Mouse (Mus musculus) lung, embryonic 14.5 days (tissue): ENCODE data around the gene Gm10376. TPM values are rescaled to one million over a fixed set of nuclear protein-coding genes. Genes with fewer than 3 reads are reported as not detected.
"Not testable (repeated sequence)": the region's sequence is repeated elsewhere in the genome, so short reads cannot be mapped to it uniquely, and the experiment has no call there.

Source experiments
- ATAC-seq: fragments of 200-750 bp; cut with Nextera tagmentation; 2 replicates; pipeline ENCODE4 v1.8.0; 2017; ENCODE audit warnings: mild to moderate bottlenecking, moderate TSS enrichment, moderate library complexity; ENCODE audit not compliant: insufficient read depth
- DNase-seq: peaks from one replicate; pipeline ENCODE4 v3.0.0-alpha.2; 2015
- H3K27ac ChIP-seq: fragments of 300-500 bp; sonication (generic); 2 replicates; pipeline ENCODE4 v1.5.1; 2014; ENCODE audit warnings: low read depth, mild to moderate bottlenecking, moderate library complexity
- H3K27me3 ChIP-seq: fragments of 300-500 bp; sonication (generic); 2 replicates; pipeline ENCODE4 v1.6.1; 2014; ENCODE audit warnings: low read length, control low read depth; ENCODE audit not compliant: insufficient read depth
- H3K36me3 ChIP-seq: fragments of 300-500 bp; sonication (generic); 2 replicates; pipeline ENCODE4 v1.6.1; 2014; ENCODE audit warnings: control low read depth; ENCODE audit not compliant: insufficient read depth
- H3K4me1 ChIP-seq: fragments of 300-500 bp; sonication (generic); 2 replicates; pipeline ENCODE4 v1.6.1; 2014; ENCODE audit warnings: antibody characterized with exemption, control low read depth; ENCODE audit not compliant: insufficient read depth
- H3K4me2 ChIP-seq: fragments of 300-500 bp; sonication (generic); 2 replicates; pipeline ENCODE4 v1.6.1; 2014; ENCODE audit warnings: mild to moderate bottlenecking
- H3K4me3 ChIP-seq: fragments of 300-500 bp; sonication (generic); 2 replicates; pipeline ENCODE4 v1.5.1; 2014; ENCODE audit warnings: low read depth, low read length
- H3K9ac ChIP-seq: fragments of 300-500 bp; sonication (generic); 2 replicates; pipeline ENCODE4 v1.6.1; 2014
- H3K9me3 ChIP-seq: fragments of 300-500 bp; sonication (generic); 2 replicates; pipeline ENCODE4 v1.6.1; 2016; ENCODE audit warnings: low read depth, low read length, control low read depth
- WGBS: fragments of 180-500 bp; shearing (Covaris S2); extraction: QIAGEN DNeasy Blood & Tissue Kit; methylation state at CpG from one replicate; pipeline ENCODE4 v1.1.7; 2014; 5-methylcytosine and 5-hydroxymethylcytosine counted together
- polyA plus RNA-seq: library from polyadenylated mRNA; unstranded; fragments of >200 nt; fragmentation: Nextera tagmentation; extraction: Ambion mirVana; gene quantifications from 2 replicates; pipeline ENCODE4 v1.2.1, GENCODE M21; 2014

Gm10376 gene
- polyA plus RNA-seq = not detected in 2 replicates

DNA sequence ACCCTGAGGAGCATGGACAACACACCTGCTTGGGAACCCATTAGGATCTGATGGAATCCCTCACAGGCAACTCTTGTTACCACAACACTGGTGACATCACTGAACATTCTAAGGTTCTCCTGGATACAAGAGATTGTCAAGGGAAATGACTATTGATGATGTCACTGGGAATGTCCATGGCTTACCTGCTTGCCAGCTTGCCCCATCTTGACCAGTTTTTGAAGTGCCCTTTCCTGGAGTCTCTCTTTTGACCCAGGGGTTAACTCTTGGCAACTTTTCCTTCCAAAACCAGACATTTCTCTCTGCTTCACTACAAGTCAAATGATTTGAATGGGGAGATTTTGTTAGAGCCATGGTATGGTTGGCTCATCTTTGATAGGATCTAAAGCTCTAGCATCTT, at the start of gene Gm10376:
Gm10376 (minus strand) TSS at position 101 of the 400 bp plus-strand sequence.
- not testable (repeated sequence) for H3K27ac ChIP-seq, H3K9ac ChIP-seq, H3K4me3 ChIP-seq, H3K4me1 ChIP-seq, DNase-seq, H3K27me3 ChIP-seq, ATAC-seq, H3K9me3 ChIP-seq, H3K4me2 ChIP-seq, H3K36me3 ChIP-seq

DNA sequence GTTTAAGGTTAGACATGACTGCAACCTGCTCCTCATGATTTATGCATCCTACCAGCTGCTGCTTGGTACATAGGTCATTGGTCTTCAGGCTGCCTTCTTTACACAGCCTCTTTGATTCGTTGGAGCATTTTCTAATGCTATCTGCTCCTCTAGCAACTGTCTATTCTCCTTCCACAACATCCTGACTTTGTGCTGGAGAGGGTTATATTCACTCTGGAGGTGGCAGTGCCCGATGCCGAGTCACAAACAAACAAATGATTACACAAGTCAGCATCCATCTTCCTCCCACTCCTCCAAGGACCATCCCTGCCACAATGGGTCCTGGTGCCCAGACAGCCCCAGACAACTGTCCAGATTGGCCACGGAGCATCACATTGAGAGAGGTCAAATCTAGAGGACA, 44.8 kb upstream of the Gm10376 start:
- H3K27me3 ChIP-seq, H3K4me2 ChIP-seq, H3K9me3 ChIP-seq, DNase-seq, H3K36me3 ChIP-seq, H3K4me1 ChIP-seq, H3K27ac ChIP-seq, ATAC-seq, H3K4me3 ChIP-seq, H3K9ac ChIP-seq: not testable (repeated sequence)
- WGBS = 62% methylated on average over 4 of the region's 4 CpGs

DNA sequence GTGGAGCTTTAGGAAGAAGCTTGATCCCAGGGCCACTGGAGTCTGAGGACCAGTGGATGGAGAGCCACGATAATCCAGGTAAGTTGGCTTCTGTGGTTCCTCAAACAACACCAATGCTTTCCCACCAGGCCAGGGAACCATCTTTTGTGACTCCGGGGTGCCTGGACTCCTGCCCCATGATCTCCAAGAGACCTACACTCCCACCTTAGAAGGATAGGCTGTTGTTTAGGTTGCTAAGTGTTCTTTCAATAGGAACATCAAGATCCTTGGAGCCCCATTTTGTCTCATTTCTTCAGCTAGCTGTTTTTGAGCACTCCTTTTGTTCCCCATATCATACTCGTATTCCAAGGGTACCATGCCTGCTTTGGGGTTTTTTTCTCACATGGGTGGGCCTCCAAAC, 42.6 kb upstream of the Gm10376 start:
- H3K4me3 ChIP-seq, H3K4me1 ChIP-seq, H3K27me3 ChIP-seq, H3K9me3 ChIP-seq, ATAC-seq, H3K27ac ChIP-seq, H3K36me3 ChIP-seq, H3K9ac ChIP-seq, DNase-seq, H3K4me2 ChIP-seq: not testable (repeated sequence)
- WGBS = 84% methylated on average over 3 of the region's 3 CpGs

DNA sequence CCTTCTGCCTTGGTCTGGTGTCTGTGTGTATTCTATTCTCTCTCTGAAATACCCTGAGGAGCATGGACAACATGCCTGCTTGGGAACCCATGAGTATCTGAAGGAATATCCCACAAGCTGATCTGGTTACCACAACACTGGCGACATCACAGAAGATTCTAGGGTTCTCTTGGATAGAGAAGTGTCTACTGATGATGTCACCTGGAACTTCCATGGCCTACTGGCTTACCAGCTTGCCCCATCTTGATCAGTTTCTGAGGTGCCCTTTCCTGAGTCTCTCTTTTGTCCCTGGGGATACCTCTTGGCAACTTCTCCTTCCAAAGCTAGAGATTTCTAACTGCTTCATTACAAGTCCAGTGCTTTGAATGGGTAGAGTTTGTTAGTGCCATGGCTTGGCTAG, 21.9 kb downstream of the Gm10376 start, which contains the start of gene Gm8082:
Gm8082 (minus strand) TSS at position 101 of the 400 bp plus-strand sequence.
- not testable (repeated sequence) for ATAC-seq, H3K4me2 ChIP-seq, H3K9me3 ChIP-seq, H3K36me3 ChIP-seq, H3K9ac ChIP-seq, DNase-seq, H3K27ac ChIP-seq, H3K4me3 ChIP-seq, H3K27me3 ChIP-seq, H3K4me1 ChIP-seq
- WGBS = no CpG with 5 or more reads among the region's 1 CpGs

Other genes with a start within 250 kb of the Gm10376 start
- not detected in 2 replicates for gene Gm3015, start 246.8 kb downstream of the Gm10376 start, polyA plus RNA-seq
- not detected in 2 replicates for gene Gm10377, start 217.6 kb downstream of the Gm10376 start, polyA plus RNA-seq
- not detected in 2 replicates for gene Gm21977, start 162.2 kb downstream of the Gm10376 start, polyA plus RNA-seq
- gene Gm8082, start 22.0 kb downstream of the Gm10376 start, polyA plus RNA-seq = not detected in 2 replicates
- not detected in 2 replicates for gene Gm8094, start 61.0 kb upstream of the Gm10376 start, polyA plus RNA-seq
- 0.12 TPM in 1 of 2 replicates, not detected in the other for gene Gm8104, start 85.0 kb upstream of the Gm10376 start, polyA plus RNA-seq
- gene Gm7233, start 164.2 kb upstream of the Gm10376 start, polyA plus RNA-seq = 0.12 and 0.20 TPM in 2 replicates
- gene Gm8122, start 219.7 kb upstream of the Gm10376 start, polyA plus RNA-seq = not detected in 2 replicates
- 0.14 TPM in 1 of 2 replicates, not detected in the other for gene Gm8126, start 243.0 kb upstream of the Gm10376 start, polyA plus RNA-seq